Mouse (Mus musculus): ENCODE data around the gene 2610318N02Rik. TPM values are rescaled to one million over a fixed set of nuclear protein-coding genes. Genes with fewer than 3 reads are reported as not detected.
"Not testable (repeated sequence)": the region's sequence is repeated elsewhere in the genome, so short reads cannot be mapped to it uniquely, and the experiment has no call there.

The 2610318N02Rik gene
- 7.5 and 24.0 TPM in 2 replicates for polyA plus RNA-seq (2012; ENCODE audit: insufficient read depth, low replicate concordance)

DNA sequence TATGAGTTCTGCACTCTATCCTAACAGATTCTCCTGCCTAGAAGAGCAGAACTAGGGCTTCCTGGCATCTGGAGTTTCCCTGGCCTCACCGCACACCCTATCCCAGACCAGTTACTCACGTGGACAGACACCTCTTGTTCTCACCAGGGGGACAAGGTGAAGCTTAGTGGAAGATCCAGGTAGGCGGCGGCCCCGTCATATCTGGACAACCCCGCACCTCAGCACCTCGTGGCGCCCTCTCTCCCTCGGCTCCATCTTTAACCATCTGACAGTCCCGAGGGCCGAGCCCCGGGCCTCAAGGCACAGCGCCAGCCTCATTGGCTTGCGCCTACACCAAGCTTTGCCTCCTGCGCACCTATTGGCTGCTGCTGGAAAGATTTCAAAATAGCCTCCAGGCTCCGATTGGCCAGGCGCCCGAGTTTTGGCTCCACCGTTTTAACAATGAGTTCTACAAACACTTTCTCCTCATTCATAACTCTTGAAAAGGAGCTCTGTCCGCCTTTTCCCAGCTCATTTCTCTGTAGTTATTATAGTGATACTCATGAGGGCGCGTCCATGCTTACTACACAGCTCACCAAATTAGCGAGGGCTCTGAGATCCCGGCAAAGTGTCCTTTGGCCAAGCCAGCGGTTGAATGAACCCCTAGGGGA lies at the start of gene 2610318N02Rik:
Gene 2610318N02Rik (minus strand): TSS at position 297 of the 650 bp plus-strand sequence.
- Histone ChIP-seq H3K4me3 (replicated peaks) (peak within 1 kb of the TSS; percentile 94), H3K36me3 (replicated peaks; ENCODE audit: low read length) (peaks cover 43% of the 10 kb centered on the region), H3K4me1 (peaks cover 51% of the 10 kb centered on the region), H3K27me3 (replicated peaks) (no peaks in the 10 kb centered on the region), H3K9me3 (no peaks in the 10 kb centered on the region)
- no peak for TF ChIP-seq FLI1 (IDR thresholded peaks at IDR 0.05; ENCODE audit: low read length)

DNA sequence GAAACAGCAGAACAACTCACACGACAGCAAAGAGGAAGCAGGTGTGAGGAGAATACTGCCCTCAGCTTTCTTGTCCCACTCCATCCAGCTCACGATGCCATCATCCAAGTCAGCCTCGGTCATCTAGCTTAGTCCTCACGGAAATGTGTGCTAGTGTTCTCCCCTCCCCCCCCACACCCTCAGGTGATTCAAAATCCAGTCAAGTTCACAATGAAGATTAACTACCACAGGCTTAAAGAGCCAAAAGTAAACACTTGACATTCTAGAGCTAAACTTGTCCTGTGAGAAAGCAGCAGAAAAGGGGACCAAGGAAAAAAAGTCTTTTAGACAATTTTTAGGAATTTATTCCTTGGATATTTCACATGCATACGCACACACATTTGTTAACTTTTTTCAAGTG lies 43.1 kb upstream of the 2610318N02Rik start:
- Histone ChIP-seq H3K9me3 (no peaks in the 10 kb centered on the region), H3K4me1 (peaks cover 40% of the 10 kb centered on the region), H3K36me3 (replicated peaks; ENCODE audit: low read length) (peaks cover 94% of the 10 kb centered on the region), H3K4me3 (replicated peaks) (no peak overlapping the region), H3K27me3 (replicated peaks) (no peaks in the 10 kb centered on the region)
- no peak for TF ChIP-seq FLI1 (IDR thresholded peaks at IDR 0.05; ENCODE audit: low read length)
- TF ChIP-seq GATA1 (IDR thresholded peaks at IDR 0.05; ENCODE audit: borderline replicate concordance, low read length): no peak

DNA sequence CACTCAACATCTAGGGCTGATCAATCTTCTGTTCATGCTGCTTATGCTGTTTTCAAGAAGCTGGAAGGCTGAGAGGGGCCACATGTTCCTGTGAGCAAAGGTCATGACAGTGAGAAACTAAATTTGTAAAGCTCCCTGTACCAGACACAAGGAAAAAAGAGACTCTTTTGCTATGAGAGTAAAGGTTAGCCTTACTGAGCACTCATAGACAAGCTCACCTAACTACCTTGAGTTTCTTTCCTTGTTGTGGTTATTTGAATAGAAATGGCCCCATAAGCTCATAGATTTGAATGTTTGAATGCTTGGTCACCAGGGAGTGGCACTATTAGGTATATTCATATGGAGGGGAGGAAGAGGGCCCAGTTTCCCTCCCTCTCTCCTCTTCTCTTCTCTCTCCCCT lies 42.2 kb upstream of the 2610318N02Rik start:
- H3K9me3 ChIP-seq: no peaks in the 10 kb centered on the region
- TF ChIP-seq GATA1 (IDR thresholded peaks at IDR 0.05; ENCODE audit: borderline replicate concordance, low read length) (no peak), FLI1 (IDR thresholded peaks at IDR 0.05; ENCODE audit: low read length) (no peak)
- H3K4me3 ChIP-seq (replicated peaks): no peak overlapping the region
- H3K4me1 ChIP-seq: peaks cover 47% of the 10 kb centered on the region
- H3K36me3 ChIP-seq (replicated peaks; ENCODE audit: low read length): peaks cover 92% of the 10 kb centered on the region
- no peaks in the 10 kb centered on the region for H3K27me3 ChIP-seq (replicated peaks)

DNA sequence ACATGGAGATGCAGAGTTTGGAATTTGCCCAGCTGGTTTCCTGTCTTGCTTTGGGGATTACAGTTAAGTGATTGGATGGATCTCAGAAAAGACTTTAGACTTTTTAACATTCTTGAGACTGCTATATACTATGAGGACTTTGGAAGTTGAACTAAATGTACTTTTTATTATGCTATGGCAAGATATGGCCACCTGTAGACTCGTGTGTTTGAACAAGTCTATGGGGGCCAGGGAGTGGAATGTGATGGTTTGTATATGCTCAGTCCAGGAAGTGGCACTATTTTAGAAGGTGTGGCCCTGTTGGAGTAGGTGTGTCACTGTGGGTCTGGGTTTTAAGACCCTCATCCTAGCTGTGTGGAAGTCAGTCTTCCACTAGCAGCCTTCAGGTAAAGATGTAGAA lies 40.5 kb upstream of the 2610318N02Rik start:
- H3K27me3 ChIP-seq (replicated peaks); H3K4me3 ChIP-seq (replicated peaks); H3K9me3 ChIP-seq: not testable (repeated sequence)
- Histone ChIP-seq H3K36me3 (replicated peaks; ENCODE audit: low read length) (peaks cover 92% of the 10 kb centered on the region), H3K4me1 (peaks cover 52% of the 10 kb centered on the region)

DNA sequence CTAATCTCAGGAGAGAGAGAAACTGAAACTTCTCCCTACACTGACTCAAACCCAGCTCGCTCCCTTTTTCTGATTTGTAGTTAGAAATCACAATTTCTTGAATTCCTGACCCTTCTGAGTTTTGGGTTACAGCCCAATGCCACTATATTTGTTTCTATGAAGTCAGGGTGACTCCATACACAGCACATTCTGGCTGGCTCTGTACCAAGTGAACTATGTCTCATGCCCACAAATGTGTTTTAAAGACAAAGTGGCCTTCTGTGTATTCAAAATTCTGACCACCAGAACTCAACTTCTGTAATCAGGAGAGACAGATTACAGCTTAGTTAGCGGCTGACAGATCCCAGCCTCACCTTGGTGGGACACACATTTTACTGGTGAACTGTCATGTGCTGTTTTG lies 29.4 kb upstream of the 2610318N02Rik start:
- Histone ChIP-seq H3K9me3 (no peaks in the 10 kb centered on the region), H3K4me3 (replicated peaks) (no peak overlapping the region), H3K27me3 (replicated peaks) (no peaks in the 10 kb centered on the region), H3K4me1 (peaks cover 66% of the 10 kb centered on the region), H3K36me3 (replicated peaks; ENCODE audit: low read length) (peaks cover 92% of the 10 kb centered on the region)
- TF ChIP-seq FLI1 (IDR thresholded peaks at IDR 0.05; ENCODE audit: low read length) (no peak), GATA1 (IDR thresholded peaks at IDR 0.05; ENCODE audit: borderline replicate concordance, low read length) (no peak)

DNA sequence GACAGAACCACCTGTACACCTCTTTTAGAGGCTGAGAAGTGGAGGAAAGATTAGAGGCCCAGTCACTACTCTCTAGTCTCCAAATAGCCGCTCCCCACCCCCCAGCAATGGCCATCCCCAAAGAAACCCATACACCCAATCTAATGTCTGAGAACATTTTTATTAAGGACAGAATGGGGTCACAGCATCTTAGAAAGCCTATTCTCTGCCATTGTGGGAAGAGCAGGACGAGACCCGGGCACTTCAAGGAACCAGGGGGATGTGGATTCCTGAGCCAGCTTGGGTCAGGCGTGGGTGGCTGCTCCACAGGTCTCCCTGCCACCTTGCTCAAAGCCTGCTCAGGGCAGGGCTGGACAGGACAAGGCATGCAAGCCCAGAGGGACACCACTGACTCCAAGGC lies 26.9 kb upstream of the 2610318N02Rik start:
- peaks cover 72% of the 10 kb centered on the region for H3K4me1 ChIP-seq
- H3K27me3 ChIP-seq (replicated peaks): no peaks in the 10 kb centered on the region
- TF ChIP-seq GATA1 (IDR thresholded peaks at IDR 0.05; ENCODE audit: borderline replicate concordance, low read length) (no peak), FLI1 (IDR thresholded peaks at IDR 0.05; ENCODE audit: low read length) (no peak)
- no peaks in the 10 kb centered on the region for H3K9me3 ChIP-seq
- H3K4me3 ChIP-seq (replicated peaks): peak overlapping the region; percentile 46
- peaks cover 67% of the 10 kb centered on the region for H3K36me3 ChIP-seq (replicated peaks; ENCODE audit: low read length)

DNA sequence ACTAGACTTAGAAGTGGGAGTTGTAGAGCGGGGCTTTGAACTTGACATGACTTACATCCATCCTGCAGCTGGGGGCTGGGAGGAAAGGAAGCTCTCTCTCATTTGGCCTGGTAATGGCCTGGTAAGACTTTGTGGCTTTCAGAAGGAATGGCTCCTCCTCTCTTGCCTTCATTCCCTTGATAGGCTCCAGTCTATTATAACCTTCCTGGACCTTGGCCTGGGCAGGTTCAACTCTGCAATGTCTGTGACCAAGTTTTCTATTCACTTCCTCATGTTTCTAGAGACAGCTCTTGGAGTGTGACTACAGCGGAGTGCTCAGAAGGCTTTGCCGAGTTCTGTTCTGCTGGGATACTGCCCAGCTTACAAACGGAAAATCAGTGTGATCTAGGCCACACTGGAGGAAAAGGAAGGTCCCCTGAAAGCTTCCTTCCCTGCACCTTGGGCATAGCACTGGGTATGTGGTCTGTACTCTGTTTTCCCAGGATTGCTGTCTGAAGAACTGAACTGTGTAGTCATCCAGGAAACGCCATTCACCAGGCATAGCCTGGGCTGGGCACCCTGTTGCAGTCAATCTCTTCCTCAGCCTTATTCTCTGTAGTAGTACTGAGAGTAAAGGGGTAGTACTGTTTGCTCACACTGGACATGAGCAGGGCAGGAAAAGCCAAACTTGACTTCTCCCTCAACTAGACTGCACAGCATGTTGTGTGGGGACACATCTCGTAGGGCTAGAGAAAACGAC lies 25.7 kb upstream of the 2610318N02Rik start:
- Histone ChIP-seq H3K9me3 (no peaks in the 10 kb centered on the region), H3K4me3 (replicated peaks) (peak overlapping the region; percentile 8), H3K27me3 (replicated peaks) (no peaks in the 10 kb centered on the region), H3K4me1 (peaks cover 69% of the 10 kb centered on the region), H3K36me3 (replicated peaks; ENCODE audit: low read length) (peaks cover 56% of the 10 kb centered on the region)
- no peak for TF ChIP-seq GATA1 (IDR thresholded peaks at IDR 0.05; ENCODE audit: borderline replicate concordance, low read length)
- no peak for TF ChIP-seq FLI1 (IDR thresholded peaks at IDR 0.05; ENCODE audit: low read length)

DNA sequence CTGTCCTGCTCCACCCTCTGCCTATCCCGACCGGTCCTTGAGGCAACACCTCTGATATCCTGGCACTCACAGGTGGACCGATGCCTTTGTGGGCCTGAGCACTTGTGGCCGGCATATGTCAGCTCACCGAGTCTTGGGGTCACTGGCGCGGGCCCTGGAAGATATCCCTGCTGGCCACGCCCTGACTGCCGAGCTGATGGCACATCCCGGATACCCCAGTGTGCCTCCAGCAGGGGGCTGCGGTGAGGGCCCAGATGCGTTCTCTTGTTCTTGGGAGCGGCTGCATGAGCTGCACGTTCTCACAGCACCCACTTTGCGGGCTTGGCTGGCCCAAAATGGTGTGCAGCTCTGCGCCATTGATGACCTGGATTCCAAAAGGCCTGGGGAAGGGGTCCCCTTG lies 23.1 kb upstream of the 2610318N02Rik start:
- Histone ChIP-seq H3K9me3 (no peaks in the 10 kb centered on the region), H3K4me3 (replicated peaks) (peak overlapping the region; percentile 92), H3K4me1 (peaks cover 66% of the 10 kb centered on the region), H3K36me3 (replicated peaks; ENCODE audit: low read length) (peaks cover 31% of the 10 kb centered on the region), H3K27me3 (replicated peaks) (no peaks in the 10 kb centered on the region)
- TF ChIP-seq GATA1 (IDR thresholded peaks at IDR 0.05; ENCODE audit: borderline replicate concordance, low read length) (no peak), FLI1 (IDR thresholded peaks at IDR 0.05; ENCODE audit: low read length) (no peak)

DNA sequence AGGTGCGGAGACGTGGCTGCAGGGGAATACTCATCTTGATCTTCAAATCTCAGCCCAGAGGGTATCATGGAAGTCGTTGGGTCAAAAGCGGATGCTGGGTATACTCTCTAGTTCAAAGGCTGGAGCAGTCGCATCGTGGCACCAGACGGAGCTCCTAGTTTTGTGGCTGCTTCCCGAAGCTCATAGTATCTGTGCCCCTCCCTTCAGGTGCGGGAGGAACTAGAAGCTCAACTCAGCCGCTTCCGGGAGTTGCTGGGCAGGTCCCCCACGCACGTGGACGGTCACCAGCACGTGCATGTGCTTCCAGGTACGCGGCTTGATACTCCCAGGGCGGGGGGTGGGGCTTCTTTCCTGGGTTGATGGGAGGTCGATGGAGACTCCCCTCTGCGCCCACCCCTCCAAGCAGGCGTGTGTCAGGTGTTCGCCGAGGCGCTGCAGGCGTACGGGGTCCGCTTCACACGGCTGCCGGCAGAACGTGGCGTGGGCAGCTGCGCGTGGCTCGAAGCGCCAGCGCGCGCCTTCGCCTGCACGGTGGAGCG lies 22.5 kb upstream of the 2610318N02Rik start:
- peaks cover 28% of the 10 kb centered on the region for H3K36me3 ChIP-seq (replicated peaks; ENCODE audit: low read length)
- no peaks in the 10 kb centered on the region for H3K9me3 ChIP-seq
- peaks cover 63% of the 10 kb centered on the region for H3K4me1 ChIP-seq
- TF ChIP-seq GATA1 (IDR thresholded peaks at IDR 0.05; ENCODE audit: borderline replicate concordance, low read length): no peak
- H3K27me3 ChIP-seq (replicated peaks): peaks cover 2% of the 10 kb centered on the region
- H3K4me3 ChIP-seq (replicated peaks): peak overlapping the region; percentile 92

DNA sequence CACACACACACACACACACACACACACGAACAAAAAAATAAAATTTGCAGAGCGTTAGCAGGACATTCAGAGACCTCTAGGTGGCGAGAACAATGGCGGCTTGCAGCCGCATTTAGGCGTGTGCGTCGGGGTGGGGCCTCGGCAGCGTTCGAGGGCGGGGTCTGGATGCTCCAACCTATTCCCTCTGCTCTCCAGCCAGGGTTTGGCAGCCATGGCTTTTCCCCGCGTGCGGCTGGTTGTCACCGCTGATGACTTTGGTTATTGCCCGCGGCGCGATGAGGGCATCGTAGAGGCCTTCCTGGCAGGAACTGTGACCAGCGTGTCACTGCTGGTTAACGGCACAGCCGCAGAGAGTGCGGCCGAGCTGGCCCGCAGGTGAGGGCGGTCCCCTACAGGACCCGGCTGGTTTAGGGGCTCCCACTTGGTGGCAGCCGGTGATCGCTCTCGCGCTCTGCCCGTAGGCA lies 21.8 kb upstream of the 2610318N02Rik start, which contains the start of gene Ccdc116:
Gene Ccdc116 (minus strand): TSS at position 458 of the 464 bp plus-strand sequence.
- Histone ChIP-seq H3K4me3 (replicated peaks) (peak within 1 kb of the TSS; percentile 92), H3K27me3 (replicated peaks) (peaks cover 2% of the 10 kb centered on the region), H3K9me3 (no peaks in the 10 kb centered on the region), H3K36me3 (replicated peaks; ENCODE audit: low read length) (peaks cover 24% of the 10 kb centered on the region), H3K4me1 (peaks cover 57% of the 10 kb centered on the region)
- TF ChIP-seq FLI1 (IDR thresholded peaks at IDR 0.05; ENCODE audit: low read length) (no peak), GATA1 (IDR thresholded peaks at IDR 0.05; ENCODE audit: borderline replicate concordance, low read length) (no peak)
